Mouse (Mus musculus): ENCODE data around the gene Mthfd1l.
A peak's percentile ranks its signal among the peaks of the same experiment; 100 is the strongest.

Mthfd1l gene

DNA sequence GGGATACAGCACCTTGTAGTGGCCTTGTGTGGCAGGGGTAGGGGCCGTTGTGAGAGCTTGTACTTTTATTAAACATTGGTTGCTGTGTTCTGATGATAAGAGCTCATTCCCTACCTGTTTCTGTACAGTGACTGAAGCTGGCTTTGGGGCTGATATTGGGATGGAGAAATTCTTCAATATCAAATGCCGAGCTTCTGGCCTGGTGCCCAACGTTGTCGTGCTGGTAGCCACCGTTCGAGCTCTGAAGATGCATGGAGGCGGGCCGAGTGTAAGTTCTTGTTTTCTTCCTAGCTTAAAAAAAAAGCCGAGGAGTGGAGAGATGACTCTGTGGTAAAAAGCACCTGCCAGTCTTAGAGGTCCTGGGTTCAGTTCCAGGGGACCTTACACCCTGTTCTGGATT, 110.7 kb downstream of the Mthfd1l start:
- DNase-seq (ENCODE audit: low read depth) = no peak

DNA sequence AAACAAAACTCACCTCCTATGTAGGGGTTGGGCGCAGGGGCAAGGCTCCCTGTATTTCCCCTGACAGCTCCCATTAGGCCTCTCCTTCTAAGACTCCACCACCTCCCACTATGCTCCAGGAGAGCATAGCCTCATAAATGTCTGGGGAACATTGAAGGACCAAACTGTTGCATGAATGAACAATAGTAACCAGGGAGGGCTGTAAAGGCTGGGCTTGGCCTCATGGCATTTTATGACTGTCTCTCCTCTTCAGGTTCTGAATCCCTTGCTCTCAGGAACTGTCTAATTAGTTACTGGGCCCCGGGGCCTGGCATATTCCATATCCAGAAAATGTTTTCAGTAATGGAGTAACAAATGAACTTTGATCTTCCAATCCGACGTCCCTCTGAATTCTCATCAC, 112.0 kb downstream of the Mthfd1l start:
- DNase-seq (ENCODE audit: low read depth) = no peak

DNA sequence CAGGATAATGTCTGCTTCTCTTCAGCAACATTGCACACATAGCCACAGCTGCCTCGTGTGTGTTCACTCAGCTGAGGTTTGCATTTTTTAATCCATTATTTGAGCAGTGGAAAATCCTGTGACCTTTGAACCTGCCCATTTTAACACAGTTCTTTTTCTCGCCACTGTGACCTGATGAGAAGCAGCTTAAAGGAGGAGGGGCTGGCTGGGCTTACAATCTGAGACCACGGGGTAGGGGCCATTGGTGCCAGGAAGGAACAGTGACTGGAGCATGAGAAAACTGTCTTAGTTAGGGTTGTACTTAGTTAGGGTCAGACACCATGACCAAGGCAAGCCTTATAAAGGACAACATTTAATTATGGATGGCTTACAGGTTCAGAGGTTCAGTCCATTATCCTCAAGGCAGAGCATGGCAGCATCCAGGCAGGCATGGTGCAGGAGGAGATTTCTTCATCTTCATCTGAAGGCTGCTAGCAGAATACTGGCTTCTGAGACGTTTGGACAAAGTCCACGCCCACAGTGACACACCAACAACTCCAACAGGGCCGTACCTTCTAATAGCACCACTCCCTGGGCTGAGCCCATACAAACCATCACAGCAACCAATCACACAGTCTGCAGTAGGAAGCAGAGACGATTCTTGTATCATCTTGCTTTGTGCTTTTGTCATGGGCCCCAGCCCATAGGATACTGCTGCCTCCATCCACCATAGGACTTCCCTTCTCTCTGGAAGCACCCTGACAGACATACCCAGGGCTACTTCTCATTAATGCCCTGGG, 112.6 kb downstream of the Mthfd1l start:
- DNase-seq (ENCODE audit: low read depth) = no peak

DNA sequence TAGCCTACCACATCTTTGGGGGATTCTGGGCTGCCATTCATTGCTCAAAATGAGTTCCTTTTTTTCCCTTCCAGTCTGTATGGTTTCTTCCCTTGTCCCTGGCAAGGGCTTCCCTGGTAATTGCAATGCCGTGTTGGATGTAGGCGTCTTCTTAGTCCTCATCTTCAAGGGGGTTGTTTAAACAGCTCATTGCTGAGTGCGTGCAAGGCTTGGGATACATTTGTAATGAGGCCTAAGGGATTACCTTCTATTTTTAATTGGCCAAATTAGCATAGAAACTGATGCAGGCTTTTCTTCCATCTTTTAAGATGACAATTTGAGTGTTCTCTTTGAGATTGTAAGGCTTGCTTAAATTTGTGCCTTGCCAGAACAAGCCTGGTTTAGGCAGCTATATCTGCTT, 114.6 kb downstream of the Mthfd1l start:
- DNase-seq (ENCODE audit: low read depth) = no peak

- no peak for DNase-seq (ENCODE audit: low read depth)
Measured at GRCm38 (mm10) chr10:4088744-4089414, 116.0 kb downstream of the Mthfd1l start.

DNA sequence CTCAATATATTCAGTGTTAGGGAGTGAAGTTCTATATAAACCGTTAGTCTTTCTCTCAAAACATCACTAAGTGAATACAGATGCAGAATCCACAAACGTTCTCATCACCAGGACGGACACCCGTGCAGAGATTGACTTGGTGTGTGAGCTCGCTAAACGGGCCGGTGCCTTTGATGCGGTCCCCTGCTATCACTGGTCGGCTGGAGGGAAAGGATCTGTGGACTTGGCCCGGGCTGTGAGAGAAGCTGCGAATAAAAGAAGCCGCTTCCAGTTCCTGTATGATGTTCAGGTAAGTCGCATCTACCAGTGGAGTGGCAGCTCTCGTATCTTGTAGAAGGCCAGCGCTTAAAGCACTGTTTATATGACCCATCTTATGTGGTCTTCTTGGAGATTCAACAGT, 117.0 kb downstream of the Mthfd1l start:
- no peak for DNase-seq (ENCODE audit: low read depth)

DNA sequence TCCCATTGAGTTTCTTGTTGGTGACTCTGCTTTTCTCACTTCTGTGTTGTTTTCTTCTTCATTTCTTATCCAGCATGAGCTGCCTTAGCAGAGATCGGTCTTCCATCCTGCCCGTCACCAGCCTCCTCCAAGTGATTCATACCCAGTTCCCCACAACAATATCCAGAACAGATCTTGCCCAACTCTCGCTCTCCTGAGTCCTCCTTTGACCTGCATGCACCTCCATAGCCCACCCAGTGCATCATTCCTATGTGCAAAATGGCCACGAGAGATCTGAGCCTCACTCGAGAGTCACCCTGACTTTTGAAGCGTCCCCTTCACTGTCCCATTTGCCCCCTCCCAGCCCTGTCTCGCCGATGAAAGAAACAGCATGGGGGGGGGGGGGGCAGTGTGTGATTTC, 120.1 kb downstream of the Mthfd1l start:
- DNase-seq (ENCODE audit: low read depth) = no peak

- no peak for DNase-seq (ENCODE audit: low read depth)
Measured at GRCm38 (mm10) chr10:4094093-4094817, 121.3 kb downstream of the Mthfd1l start.

DNA sequence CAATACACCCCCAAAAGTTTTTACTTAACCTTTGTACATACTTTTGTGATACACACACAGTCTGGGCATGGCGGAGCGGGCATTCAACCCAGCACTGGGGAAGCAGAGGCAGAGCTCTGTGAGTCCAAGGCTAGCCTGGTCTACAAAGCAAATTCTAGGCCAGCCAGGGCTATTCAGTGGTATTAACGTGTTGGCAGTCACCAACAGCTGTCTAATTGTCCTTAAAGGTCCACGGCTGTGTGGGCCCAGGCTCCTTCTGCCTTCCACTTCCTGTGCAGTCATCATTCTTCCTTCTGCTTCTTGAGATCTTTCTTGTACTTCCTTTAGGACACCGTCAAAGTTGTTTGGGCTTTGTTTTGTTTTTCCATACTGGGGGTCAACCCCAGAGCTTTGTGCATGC, 123.2 kb downstream of the Mthfd1l start:
- no peak for DNase-seq (ENCODE audit: low read depth)

DNA sequence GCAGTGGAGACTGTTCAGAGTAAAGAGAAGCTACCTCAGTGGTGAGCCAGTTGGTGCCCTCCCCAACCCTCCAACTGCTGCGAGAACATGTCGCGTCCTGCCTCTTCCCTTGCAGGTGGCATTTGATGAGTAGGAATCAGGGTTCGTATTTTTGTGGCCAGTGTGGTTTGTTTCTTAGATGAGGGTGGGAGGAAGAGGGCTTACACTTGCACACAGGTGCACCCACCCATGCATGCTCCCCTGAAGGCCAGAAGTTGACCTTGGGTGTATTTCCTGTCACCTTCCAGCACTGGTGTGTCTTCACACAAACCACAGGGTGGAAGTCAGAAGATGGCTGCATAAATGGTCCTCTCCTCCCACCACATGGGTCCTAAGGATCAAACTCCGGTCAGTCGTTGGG, 127.1 kb downstream of the Mthfd1l start:
- no peak for DNase-seq (ENCODE audit: low read depth)

- DNase-seq (ENCODE audit: low read depth) = no peak
Measured at GRCm38 (mm10) chr10:4105676-4106528, 133.0 kb downstream of the Mthfd1l start.

DNA sequence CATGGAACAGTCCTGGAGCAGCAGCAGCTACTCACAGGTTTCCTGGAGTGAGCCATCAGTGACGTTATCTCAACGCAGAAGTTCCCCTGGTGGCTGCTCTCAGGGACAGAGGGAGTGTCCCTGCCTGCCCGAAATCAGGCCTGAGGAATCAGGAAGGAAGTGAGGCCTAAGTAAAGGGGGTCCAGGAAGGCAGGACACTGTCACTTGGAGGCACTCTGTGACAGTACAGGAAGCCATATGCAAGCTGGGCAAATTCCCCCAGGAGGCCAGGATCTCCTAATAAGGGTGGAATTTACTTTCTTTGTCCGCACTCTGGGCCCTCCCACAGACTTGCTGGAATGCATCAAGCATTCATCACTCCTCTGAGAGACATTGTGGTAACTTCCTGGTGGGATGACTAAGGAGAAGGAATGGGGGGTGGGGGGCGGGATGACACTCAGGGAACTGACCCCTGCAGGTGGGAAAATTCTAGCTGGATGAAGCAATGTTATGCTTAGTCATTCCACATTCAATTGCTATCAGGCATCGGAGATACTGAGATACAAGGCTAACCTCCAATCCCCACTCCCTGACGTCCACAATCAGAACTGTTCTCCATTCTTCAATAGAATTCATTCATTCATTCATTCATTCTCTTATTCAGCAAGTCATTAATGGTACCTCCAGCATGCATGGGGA, 134.9 kb downstream of the Mthfd1l start:
- DNase-seq (ENCODE audit: low read depth) = peak; percentile 87

DNA sequence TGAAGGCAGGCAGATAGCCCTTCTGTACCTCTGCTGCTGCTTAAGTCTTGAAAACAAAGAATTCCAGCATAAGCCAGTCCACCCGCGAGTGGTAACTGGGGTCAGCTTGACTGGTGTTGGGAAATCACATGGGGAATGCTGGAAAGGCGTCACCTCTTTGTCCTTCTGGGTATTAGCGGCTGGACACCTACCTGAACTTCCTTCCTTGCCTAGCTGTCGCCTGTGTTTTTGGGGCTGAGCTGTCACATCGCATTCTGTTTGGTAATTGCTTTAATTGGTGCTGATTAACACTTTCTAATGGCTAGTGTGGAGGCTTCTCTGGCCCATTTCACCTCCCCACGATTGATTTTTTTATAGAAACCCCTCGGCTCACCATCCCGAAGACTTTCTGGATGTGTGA, 135.5 kb downstream of the Mthfd1l start:
- DNase-seq (ENCODE audit: low read depth) = no peak

DNA sequence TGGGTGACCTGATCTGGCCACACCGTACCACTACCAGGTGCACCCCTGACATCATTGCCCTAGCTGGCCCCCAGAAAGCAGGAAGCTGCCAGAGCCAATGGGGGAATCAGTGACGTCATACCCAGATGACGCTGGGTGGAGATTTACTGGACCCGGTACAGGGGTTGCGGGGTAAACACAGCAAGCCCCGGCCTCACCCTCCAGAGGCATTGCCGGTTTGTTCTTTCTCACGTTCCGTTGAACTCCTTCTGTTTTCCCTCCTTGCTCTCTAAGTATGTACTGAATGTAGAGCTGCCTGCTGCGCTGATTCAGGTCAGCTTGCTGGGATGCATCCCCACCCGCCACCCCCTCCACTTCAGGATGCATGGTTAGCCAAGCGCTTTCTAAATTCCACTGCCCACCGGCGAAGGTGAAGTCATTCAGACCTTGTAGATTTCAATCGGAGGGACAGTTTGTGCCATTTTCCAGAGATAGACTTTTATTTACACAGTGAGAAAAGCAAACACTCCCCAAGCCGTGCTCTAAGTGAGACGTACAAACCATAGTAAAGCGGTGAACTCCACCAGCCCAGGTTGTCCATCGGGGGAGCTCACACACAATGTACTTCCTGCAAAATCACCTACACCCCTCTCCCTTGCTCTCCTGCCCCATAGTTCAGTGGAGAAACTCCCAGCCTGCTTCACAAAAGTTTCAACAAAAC, 138.3 kb downstream of the Mthfd1l start:
- no peak for DNase-seq (ENCODE audit: low read depth)

GRCm38 (mm10) chr10:4111795-4112139, 138.8 kb downstream of the Mthfd1l start:
- no peak for DNase-seq (ENCODE audit: low read depth)

DNA sequence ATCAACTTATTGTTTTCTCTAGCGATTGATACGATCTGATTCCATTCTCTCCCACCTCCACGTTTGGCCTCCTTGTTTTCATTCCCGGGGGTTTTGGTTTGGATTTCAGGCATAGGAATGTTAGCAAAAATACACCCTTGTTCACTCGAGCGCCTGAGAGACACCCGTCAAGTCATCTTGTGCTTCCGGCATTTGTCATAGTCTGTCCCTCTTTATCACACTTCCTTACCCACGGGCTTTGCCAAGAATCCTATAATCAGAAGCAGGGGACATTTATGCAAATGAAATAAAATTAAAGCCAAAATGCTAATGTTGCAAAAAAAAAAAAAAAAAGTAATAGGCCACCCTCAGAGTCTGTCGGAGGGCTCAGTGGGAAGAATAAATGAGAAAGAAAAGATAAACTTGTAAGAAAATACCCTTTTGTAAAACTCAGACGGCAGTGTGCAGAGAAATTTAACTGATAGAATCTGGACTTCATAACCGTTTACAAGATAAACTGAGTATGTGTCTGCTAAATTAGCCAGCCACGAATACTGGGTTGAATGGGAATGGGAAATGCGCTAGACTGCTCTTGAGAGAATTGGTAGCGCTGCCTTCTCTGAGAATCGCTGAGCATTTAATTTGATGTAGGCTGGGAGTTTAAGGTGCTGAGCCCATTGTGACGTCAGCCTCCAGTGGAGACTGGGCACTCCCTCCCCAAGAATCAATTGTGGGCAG, 139.9 kb downstream of the Mthfd1l start:
- DNase-seq (ENCODE audit: low read depth) = no peak

GRCm38 (mm10) chr10:4113328-4113658, 140.4 kb downstream of the Mthfd1l start:
- DNase-seq (ENCODE audit: low read depth) = no peak

DNA sequence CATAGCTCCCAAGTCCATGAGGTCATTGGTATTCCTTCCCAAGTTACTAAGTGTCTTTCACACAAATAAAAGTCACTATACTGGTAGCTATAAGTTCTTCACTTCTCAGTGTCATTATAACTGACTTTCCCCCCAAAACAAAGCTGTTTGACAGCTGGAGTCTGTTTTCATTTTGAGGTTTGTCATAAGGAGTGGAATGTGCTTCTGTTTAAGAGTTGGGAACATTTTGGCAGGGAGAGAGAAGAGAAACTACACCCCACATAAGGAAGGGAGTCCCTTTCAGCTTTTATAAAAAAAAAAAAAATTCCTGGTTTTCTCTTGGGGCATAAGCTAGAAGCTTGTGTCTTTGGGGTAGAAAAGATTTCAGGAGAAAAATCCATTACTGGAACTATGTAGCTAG, 143.7 kb downstream of the Mthfd1l start:
- DNase-seq (ENCODE audit: low read depth) = no peak

GRCm38 (mm10) chr10:4117091-4117490, 144.2 kb downstream of the Mthfd1l start:
- DNase-seq (ENCODE audit: low read depth) = no peak

GRCm38 (mm10) chr10:4119287-4119686, 146.4 kb downstream of the Mthfd1l start:
- no peak for DNase-seq (ENCODE audit: low read depth)

DNA sequence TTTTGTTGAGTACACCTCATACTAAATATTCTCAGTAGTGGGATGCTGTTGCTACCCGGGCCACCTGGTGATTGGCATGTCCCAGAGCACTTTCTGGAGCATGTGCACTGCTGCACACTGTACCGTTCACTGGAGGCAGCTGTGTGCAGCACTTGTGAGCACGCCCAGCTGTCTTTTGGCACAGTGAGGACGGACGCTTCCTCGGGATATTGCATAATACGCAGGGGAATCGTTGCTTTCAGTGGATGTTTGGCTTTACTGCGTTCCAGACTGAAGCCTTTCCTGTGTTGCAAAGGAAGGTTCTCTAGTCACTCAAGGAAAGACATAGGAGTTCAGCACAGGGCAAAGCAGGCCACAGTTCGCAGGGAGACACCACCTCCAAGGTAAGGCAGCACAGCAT, 147.8 kb downstream of the Mthfd1l start:
- DNase-seq (ENCODE audit: low read depth) = peak; percentile 55
